Mouse (Mus musculus) liver, embryonic 14.5 days (tissue): ENCODE measurements at regions not wholly inside any gene's neighbourhood (a gene's known extent, or its start where the extent isn't known, plus 50 kb on each side); places are given as distances from the start of the nearest gene placed in this dataset.

Experiments used
- ATAC-seq: fragments of 200-750 bp; cut with Nextera tagmentation; 2 replicates; pipeline ENCODE4 v1.8.0; 2017; ENCODE audit warnings: moderate number of reproducible peaks, mild to moderate bottlenecking, moderate library complexity; ENCODE audit not compliant: insufficient read depth
- DNase-seq, 3 experiments: peaks; one replicate each; pipeline ENCODE4 v3.0.0-alpha.2; 2012 to 2013; ENCODE audit warnings: low read depth in 3 of 3, low spot score in 3 of 3
- H3K27ac ChIP-seq: fragments of 300-500 bp; sonication (generic); 2 replicates; pipeline ENCODE4 v1.5.1; 2014; ENCODE audit warnings: moderate library complexity, mild to moderate bottlenecking, control low read depth, inconsistent platforms
- H3K27me3 ChIP-seq: fragments of 300-500 bp; sonication (generic); 2 replicates; pipeline ENCODE4 v1.6.1; 2014; ENCODE audit warnings: mild to moderate bottlenecking, low read length, moderate library complexity; ENCODE audit not compliant: control insufficient read depth, insufficient read depth
- H3K36me3 ChIP-seq: fragments of 300-500 bp; sonication (generic); replicated peaks from 2 replicates; pipeline ENCODE4 v1.6.1; 2014; ENCODE audit warnings: low read depth; ENCODE audit not compliant: control insufficient read depth, insufficient read depth
- H3K4me1 ChIP-seq, 2 experiments: fragments of 200-500 bp in 1 of 2; fragments of 300-500 bp in 1 of 2; sonication (generic) in 1 of 2; replicated peaks; 2 replicates each; pipeline ENCODE4 v1.6.1; 2012 to 2014; ENCODE audit warnings: antibody characterized with exemption in 1 of 2, inconsistent platforms in 1 of 2, low read length in 1 of 2; ENCODE audit not compliant: control insufficient read depth in 2 of 2, insufficient read depth in 2 of 2
- H3K4me2 ChIP-seq: fragments of 300-500 bp; sonication (generic); 2 replicates; pipeline ENCODE4 v1.6.1; 2014; ENCODE audit warnings: low read depth, mild to moderate bottlenecking, control low read depth, moderate library complexity
- H3K4me3 ChIP-seq, 2 experiments: fragments of 200-500 bp in 1 of 2; fragments of 300-500 bp in 1 of 2; sonication (generic) in 1 of 2; 2 replicates each; pipeline ENCODE4 v1.5.1; 2012 to 2014; ENCODE audit warnings: low read depth in 2 of 2, low read length in 2 of 2, mild to moderate bottlenecking in 2 of 2, control low read depth in 1 of 2, inconsistent platforms in 1 of 2, moderate library complexity in 1 of 2; ENCODE audit not compliant: insufficient read depth in 1 of 2
- H3K9ac ChIP-seq: fragments of 300-500 bp; sonication (generic); replicated peaks from 2 replicates; pipeline ENCODE4 v1.6.1; 2014; ENCODE audit warnings: mild to moderate bottlenecking, control low read depth, moderate library complexity
- H3K9me3 ChIP-seq: fragments of 300-500 bp; sonication (generic); 2 replicates; pipeline ENCODE4 v1.6.1; 2016; ENCODE audit warnings: low read length, mixed read lengths; ENCODE audit not compliant: control insufficient read depth
- CTCF ChIP-seq: IDR thresholded peaks from 2 replicates; pipeline ENCODE4 v1.5.1; 2016; ENCODE audit warnings: antibody characterized with exemption, low read depth, control low read depth
- EP300 ChIP-seq: IDR thresholded peaks from 2 replicates; pipeline ENCODE4 v1.6.1; 2016; ENCODE audit warnings: antibody characterized with exemption, low read depth
- WGBS: fragments of 180-500 bp; shearing (Covaris S2); extraction: QIAGEN DNeasy Blood & Tissue Kit; methylation state at CpG from one replicate; pipeline ENCODE4 v1.1.7; 2014; ENCODE audit not compliant: insufficient replicate concordance; 5-methylcytosine and 5-hydroxymethylcytosine counted together

DNA sequence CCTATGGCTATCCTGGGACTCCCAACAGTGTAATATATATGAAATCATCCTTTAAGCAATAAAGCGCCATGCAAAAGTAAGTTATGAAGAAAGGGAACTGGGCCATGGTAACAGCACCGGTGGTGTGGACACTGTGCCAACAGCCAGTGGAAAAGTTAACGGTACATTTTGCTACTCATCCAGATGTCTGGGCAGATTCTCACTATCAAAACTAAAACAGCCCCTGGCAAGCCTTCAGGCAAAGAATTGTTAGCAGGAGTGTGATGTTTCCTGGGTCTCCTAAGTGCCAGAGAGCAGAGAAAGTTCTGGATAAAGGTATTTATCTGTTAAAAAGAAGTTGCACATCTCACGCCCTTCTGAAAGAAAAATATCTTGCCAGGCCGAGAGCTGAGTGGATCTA, 198.0 kb upstream of the Hnrnpa3 start:
- H3K27me3 ChIP-seq, result no peaks in the 10 kb centered on the region
- no peak overlapping the region for H3K27ac ChIP-seq
- DNase-seq (peak in 1 of 3 experiments; percentile 13), ATAC-seq (peak; percentile 68)
- no peaks in the 10 kb centered on the region for H3K36me3 ChIP-seq
- 55% methylated on average over 5 of the region's 5 CpGs for WGBS
- no peaks in the 10 kb centered on the region for H3K9me3 ChIP-seq
- no peak for TF ChIP-seq CTCF
- peak; percentile 82 for TF ChIP-seq EP300
- no peak overlapping the region for H3K9ac ChIP-seq
- H3K4me1 ChIP-seq, result no peaks in the 10 kb centered on the region
- H3K4me3 ChIP-seq, result no peak overlapping the region
- no peak overlapping the region for H3K4me2 ChIP-seq

DNA sequence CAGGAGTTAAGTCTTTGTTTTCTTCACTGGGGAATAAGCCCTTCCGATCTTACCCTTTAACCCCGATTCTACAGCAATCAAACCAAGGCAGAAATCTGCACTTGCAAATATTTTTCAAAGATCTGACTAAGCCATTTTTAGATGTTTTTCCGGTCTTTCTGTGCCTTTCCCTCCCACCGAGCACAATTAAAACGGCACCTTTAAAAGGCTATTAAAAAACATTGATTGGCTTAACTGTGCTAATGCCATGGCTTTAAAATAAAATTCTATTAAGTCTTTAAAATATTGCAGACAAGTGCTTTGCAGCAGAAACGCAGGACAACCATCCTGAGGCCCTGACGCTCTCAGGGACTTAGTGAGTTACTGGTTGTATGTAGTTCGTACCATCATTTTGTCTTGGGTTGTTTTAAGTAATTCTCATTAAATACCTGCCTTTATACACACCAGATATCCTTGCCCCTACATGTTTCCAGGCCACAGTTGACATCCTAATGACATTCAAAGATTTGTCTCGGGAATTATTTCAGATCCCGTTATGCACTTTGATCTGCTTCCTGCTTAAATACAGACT, 197.6 kb upstream of the Hnrnpa3 start:
- no peak for DNase-seq
- no peaks in the 10 kb centered on the region for H3K27me3 ChIP-seq
- H3K4me2 ChIP-seq, result no peak overlapping the region
- no peaks in the 10 kb centered on the region for H3K36me3 ChIP-seq
- no peak overlapping the region for H3K9ac ChIP-seq
- 70% methylated on average over 10 of the region's 10 CpGs for WGBS
- TF ChIP-seq CTCF, result no peak
- no peak for TF ChIP-seq EP300
- no peak overlapping the region for H3K4me3 ChIP-seq
- no peaks in the 10 kb centered on the region for H3K4me1 ChIP-seq
- no peak for ATAC-seq
- no peaks in the 10 kb centered on the region for H3K9me3 ChIP-seq
- H3K27ac ChIP-seq, result no peak overlapping the region

DNA sequence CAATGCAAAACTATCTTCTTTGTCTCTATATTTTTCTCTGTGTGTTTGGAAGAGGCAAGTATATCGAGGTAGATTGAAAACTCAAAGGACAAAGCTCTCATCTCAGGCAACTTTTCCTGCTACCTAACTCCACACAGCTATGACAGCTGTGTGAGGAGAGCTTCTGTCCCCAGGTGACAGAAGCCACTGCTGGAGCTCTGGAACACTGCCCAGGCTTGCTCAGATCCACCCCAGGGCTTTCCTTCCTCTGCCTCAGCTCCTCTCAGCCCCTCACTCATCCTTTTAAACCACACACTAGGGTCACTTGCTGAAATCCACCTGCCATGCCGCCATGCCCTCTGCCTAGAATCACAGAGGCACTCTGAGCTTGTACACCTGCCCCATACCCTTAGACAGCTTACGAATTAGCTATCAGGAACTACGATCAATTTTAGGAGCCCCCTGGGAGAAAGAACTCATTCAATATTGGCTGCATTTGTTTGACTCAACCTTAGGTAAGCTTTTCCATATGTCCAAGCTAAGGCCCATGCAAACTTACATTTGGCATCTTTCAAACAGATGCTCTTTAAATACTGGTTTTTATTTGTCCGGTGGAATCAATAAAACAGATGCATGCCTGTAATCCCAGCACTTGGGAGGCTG, 196.9 kb upstream of the Hnrnpa3 start:
- H3K9me3 ChIP-seq, result no peaks in the 10 kb centered on the region
- H3K27me3 ChIP-seq, result no peaks in the 10 kb centered on the region
- no peak for TF ChIP-seq CTCF
- no peak for TF ChIP-seq EP300
- no peak overlapping the region for H3K27ac ChIP-seq
- no peak overlapping the region for H3K4me2 ChIP-seq
- no peaks in the 10 kb centered on the region for H3K36me3 ChIP-seq
- no peak overlapping the region for H3K4me3 ChIP-seq
- no peak for ATAC-seq
- 67% methylated on average over 5 of the region's 5 CpGs for WGBS
- H3K9ac ChIP-seq, result no peak overlapping the region
- no peaks in the 10 kb centered on the region for H3K4me1 ChIP-seq
- DNase-seq, result no peak

DNA sequence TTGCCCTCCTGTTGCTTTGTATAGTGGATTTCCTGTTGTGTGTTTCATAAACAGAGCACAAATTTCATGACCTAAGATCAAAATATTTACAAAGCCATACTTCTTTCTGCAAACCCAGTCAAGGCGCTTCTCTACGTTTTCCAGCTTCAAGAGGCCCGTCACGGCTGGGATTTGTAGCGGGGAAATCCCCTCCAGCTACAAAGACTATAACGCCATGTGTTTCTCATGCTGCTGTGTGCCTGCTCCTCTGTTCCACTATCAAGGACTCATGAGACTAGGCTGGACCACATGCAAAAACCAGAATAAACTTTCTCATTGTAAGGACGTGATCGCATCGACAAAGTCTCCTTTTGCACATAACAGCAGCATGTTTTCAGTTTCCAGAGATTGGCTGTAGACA, 196.0 kb upstream of the Hnrnpa3 start:
- TF ChIP-seq EP300, result no peak
- H3K36me3 ChIP-seq, result no peaks in the 10 kb centered on the region
- no peaks in the 10 kb centered on the region for H3K9me3 ChIP-seq
- H3K4me2 ChIP-seq, result no peak overlapping the region
- DNase-seq, result no peak
- no peak for ATAC-seq
- H3K4me1 ChIP-seq, result no peaks in the 10 kb centered on the region
- H3K4me3 ChIP-seq, result no peak overlapping the region
- WGBS, result 80% methylated on average over 9 of the region's 9 CpGs
- H3K27me3 ChIP-seq, result no peaks in the 10 kb centered on the region
- H3K27ac ChIP-seq, result no peak overlapping the region
- H3K9ac ChIP-seq, result no peak overlapping the region

DNA sequence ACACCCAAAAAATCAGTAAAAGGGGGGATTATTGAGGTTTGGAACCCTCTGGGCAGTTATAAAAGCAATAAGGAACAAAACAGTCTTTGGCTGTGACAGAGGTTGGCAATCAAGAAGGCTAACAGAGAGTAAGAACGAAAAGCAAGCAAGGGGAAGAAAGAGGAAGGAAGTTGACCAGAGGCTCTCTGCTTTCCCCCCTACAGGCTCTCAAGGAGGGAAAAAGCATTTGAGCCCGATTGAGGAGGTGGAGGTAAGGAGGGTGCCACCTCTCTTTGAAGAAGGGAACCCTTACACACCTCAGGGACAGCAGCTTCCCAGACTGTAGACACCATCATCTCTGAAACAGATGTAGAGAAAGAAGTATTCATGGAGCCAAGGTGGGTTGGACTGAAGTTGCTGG, 194.6 kb upstream of the Hnrnpa3 start:
- H3K27ac ChIP-seq, result no peak overlapping the region
- H3K9ac ChIP-seq, result no peak overlapping the region
- no peak for TF ChIP-seq EP300
- no peak for TF ChIP-seq CTCF
- DNase-seq, result no peak
- H3K4me1 ChIP-seq, result no peaks in the 10 kb centered on the region
- no peak overlapping the region for H3K4me2 ChIP-seq
- 15% methylated on average over 2 of the region's 2 CpGs for WGBS
- no peaks in the 10 kb centered on the region for H3K27me3 ChIP-seq
- no peak for ATAC-seq
- no peaks in the 10 kb centered on the region for H3K36me3 ChIP-seq
- H3K4me3 ChIP-seq, result no peak overlapping the region
- no peaks in the 10 kb centered on the region for H3K9me3 ChIP-seq
